Mouse (Mus musculus): ENCODE results near the gene Lgals8. TPM values are rescaled to one million over a fixed set of nuclear protein-coding genes. Genes with fewer than 3 reads are reported as not detected.

The Lgals8 gene
- polyA plus RNA-seq, 1 experiment from 2014 or later, result 15.1 TPM

DNA sequence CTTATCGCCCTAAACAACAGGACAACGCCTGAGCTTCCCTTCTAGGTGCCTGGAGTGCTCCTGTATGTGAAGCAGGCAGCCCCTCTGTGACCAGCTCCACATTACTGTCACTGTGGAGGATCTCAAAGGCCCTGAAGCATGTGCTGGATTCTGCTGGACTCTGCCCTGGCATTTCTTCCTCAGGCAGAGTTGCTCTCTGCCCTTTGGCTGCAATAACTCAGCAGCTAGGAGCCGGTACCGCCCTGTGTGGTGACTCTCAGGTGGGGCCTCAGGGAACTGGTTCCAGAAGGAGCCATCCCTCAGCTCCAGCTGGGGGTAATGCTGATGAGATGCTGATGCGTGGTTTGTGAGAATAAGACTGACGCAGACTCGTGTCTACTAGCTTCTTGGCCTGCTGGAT, 8.0 kb downstream of the Lgals8 start:
- WGBS, result 73% methylated on average over 7 of the region's 7 CpGs
- ATAC-seq, result no peak
- H3K36me3 ChIP-seq, result peaks cover 12% of the 10 kb centered on the region
- no peaks in the 10 kb centered on the region for H3K9me3 ChIP-seq
- H3K4me1 ChIP-seq (replicated peaks), result peaks cover 11% of the 10 kb centered on the region
- no peaks in the 10 kb centered on the region for H3K27me3 ChIP-seq
- no peak overlapping the region for H3K9ac ChIP-seq (replicated peaks)
- H3K4me3 ChIP-seq (replicated peaks), result no peak overlapping the region
- no peak overlapping the region for H3K27ac ChIP-seq
- no peak overlapping the region for H3K4me2 ChIP-seq (replicated peaks)

GRCm38 (mm10) chr13:12454686-12455390, 9.9 kb downstream of the Lgals8 start:
- Histone ChIP-seq H3K36me3 (peaks cover 18% of the 10 kb centered on the region), H3K9ac (replicated peaks) (no peak overlapping the region), H3K4me1 (replicated peaks) (peaks cover 2% of the 10 kb centered on the region), H3K9me3 (no peaks in the 10 kb centered on the region), H3K4me3 (replicated peaks) (no peak overlapping the region), H3K27ac (no peak overlapping the region), H3K27me3 (no peaks in the 10 kb centered on the region), H3K4me2 (replicated peaks) (no peak overlapping the region)
- WGBS, result 82% methylated on average over 7 of the region's 7 CpGs
- ATAC-seq, result no peak

- H3K36me3 ChIP-seq, result peaks cover 23% of the 10 kb centered on the region
- no peak overlapping the region for H3K4me3 ChIP-seq (replicated peaks)
- H3K9me3 ChIP-seq, result no peaks in the 10 kb centered on the region
- no peak for ATAC-seq
- no peaks in the 10 kb centered on the region for H3K4me1 ChIP-seq (replicated peaks)
- no peak overlapping the region for H3K9ac ChIP-seq (replicated peaks)
- 89% methylated on average over 14 of the region's 14 CpGs for WGBS
- H3K27me3 ChIP-seq, result no peaks in the 10 kb centered on the region
- H3K4me2 ChIP-seq (replicated peaks), result no peak overlapping the region
- no peak overlapping the region for H3K27ac ChIP-seq
Observed at GRCm38 (mm10) chr13:12453150-12453549, 11.6 kb downstream of the Lgals8 start.

GRCm38 (mm10) chr13:12442008-12442587, 22.6 kb downstream of the Lgals8 start:
- no peak for ATAC-seq
- no peaks in the 10 kb centered on the region for H3K4me1 ChIP-seq (replicated peaks)
- no peak overlapping the region for H3K4me2 ChIP-seq (replicated peaks)
- H3K27me3 ChIP-seq, result no peaks in the 10 kb centered on the region
- no peaks in the 10 kb centered on the region for H3K9me3 ChIP-seq
- WGBS, result 90% methylated on average over 2 of the region's 2 CpGs
- no peak overlapping the region for H3K4me3 ChIP-seq (replicated peaks)
- peaks cover 58% of the 10 kb centered on the region for H3K36me3 ChIP-seq
- no peak overlapping the region for H3K9ac ChIP-seq (replicated peaks)
- H3K27ac ChIP-seq, result no peak overlapping the region

DNA sequence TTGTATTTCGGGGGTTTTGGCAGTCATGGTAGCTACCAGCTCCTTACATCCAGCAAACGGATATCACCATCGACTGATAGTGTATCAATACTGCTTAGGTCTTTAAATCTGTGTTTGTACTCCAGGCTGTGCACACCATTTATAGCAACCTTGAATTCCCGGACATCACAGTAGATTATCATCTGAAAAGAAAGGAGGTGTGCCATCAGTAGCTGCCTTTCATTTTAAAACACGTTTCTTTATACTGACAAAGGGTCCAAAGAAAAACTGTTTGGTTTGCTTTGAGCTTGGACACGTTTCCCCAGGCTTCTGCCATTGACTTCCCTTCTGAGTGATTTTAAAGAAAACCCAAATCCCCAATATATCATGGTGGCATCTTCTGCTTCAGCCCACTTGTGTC, 23.9 kb downstream of the Lgals8 start:
- Histone ChIP-seq H3K4me1 (replicated peaks) (no peaks in the 10 kb centered on the region), H3K27ac (no peak overlapping the region), H3K4me2 (replicated peaks) (no peak overlapping the region), H3K9ac (replicated peaks) (no peak overlapping the region), H3K27me3 (no peaks in the 10 kb centered on the region), H3K36me3 (peaks cover 60% of the 10 kb centered on the region), H3K9me3 (no peaks in the 10 kb centered on the region), H3K4me3 (replicated peaks) (no peak overlapping the region)
- no peak for ATAC-seq
- 88% methylated on average over 6 of the region's 6 CpGs for WGBS

DNA sequence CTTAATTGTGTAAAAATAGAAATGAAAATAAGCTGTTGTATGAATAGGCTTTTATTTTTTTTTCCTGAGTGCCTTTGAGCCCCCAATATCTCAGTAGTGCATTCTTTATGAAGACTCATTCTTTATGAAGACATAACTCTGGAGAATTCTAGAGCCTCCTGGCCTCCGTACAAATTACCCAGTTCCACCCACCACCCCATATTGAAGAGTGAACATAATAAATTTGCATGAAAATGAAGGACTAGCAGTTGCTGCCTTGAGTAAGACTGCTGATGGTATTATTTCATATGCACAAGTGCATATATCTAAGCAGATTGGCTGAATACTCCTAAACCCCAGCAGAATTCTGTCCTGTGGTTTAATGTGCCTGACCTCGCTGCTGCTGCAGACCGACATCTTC, 25.2 kb downstream of the Lgals8 start:
- no peaks in the 10 kb centered on the region for H3K9me3 ChIP-seq
- peaks cover 72% of the 10 kb centered on the region for H3K36me3 ChIP-seq
- 88% methylated on average over 3 of the region's 3 CpGs for WGBS
- no peak overlapping the region for H3K4me3 ChIP-seq (replicated peaks)
- no peaks in the 10 kb centered on the region for H3K4me1 ChIP-seq (replicated peaks)
- no peak overlapping the region for H3K9ac ChIP-seq (replicated peaks)
- no peak for ATAC-seq
- no peak overlapping the region for H3K27ac ChIP-seq
- H3K27me3 ChIP-seq, result no peaks in the 10 kb centered on the region
- no peak overlapping the region for H3K4me2 ChIP-seq (replicated peaks)

DNA sequence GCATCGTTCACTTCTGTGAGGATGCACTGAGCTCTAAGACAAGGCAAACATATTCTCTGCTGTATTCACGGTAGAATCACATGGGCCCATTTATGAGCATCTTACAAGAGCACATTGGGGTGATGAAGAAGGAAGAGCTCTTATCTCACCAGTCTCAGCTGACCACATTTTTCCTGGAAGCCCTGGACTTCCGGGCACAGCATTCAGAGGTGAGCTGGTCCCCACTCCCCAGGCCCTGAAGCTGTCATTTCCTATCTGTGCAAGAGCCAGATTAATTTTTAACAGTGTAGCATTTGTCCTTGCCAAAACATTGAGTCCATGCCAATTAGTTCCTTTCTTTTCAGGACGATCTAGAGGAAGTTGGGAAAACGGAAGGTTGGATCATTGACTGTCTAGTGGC, 30.9 kb downstream of the Lgals8 start:
- no peak overlapping the region for H3K9ac ChIP-seq (replicated peaks)
- peaks cover 93% of the 10 kb centered on the region for H3K36me3 ChIP-seq
- no peak for ATAC-seq
- no peak overlapping the region for H3K4me2 ChIP-seq (replicated peaks)
- no peak overlapping the region for H3K4me3 ChIP-seq (replicated peaks)
- H3K9me3 ChIP-seq, result no peaks in the 10 kb centered on the region
- H3K27me3 ChIP-seq, result no peaks in the 10 kb centered on the region
- no peaks in the 10 kb centered on the region for H3K4me1 ChIP-seq (replicated peaks)
- no peak overlapping the region for H3K27ac ChIP-seq
- 93% methylated on average over 5 of the region's 5 CpGs for WGBS

DNA sequence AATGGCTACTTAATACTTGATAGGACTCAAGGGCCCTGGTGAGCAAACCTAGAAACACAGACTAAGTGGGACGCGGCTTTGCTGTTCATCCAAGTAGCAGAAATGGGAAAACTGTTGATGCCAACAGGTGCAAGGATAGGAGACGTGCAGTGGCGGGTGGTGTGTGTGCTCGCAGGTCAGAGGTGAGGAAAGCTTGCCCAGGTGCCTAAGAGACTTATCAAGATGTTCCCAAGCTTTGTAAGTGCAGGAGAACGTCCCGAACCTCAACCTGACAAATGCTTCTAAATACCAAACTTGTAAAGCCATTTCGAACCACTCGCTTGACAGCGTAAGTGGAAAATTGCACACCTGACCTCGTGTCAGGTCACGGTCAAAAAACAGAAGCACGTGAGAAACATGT, 36.2 kb downstream of the Lgals8 start:
- Histone ChIP-seq H3K4me1 (replicated peaks) (no peaks in the 10 kb centered on the region), H3K27ac (no peak overlapping the region), H3K9ac (replicated peaks) (no peak overlapping the region), H3K4me3 (replicated peaks) (no peak overlapping the region), H3K9me3 (no peaks in the 10 kb centered on the region), H3K36me3 (peaks cover 95% of the 10 kb centered on the region), H3K4me2 (replicated peaks) (no peak overlapping the region), H3K27me3 (no peaks in the 10 kb centered on the region)
- no peak for ATAC-seq
- 96% methylated on average over 13 of the region's 13 CpGs for WGBS

GRCm38 (mm10) chr13:12420596-12420995, 44.1 kb downstream of the Lgals8 start:
- Histone ChIP-seq H3K27ac (no peak overlapping the region), H3K4me1 (replicated peaks) (no peaks in the 10 kb centered on the region), H3K4me3 (replicated peaks) (no peak overlapping the region), H3K9ac (replicated peaks) (no peak overlapping the region), H3K4me2 (replicated peaks) (no peak overlapping the region), H3K36me3 (peaks cover 92% of the 10 kb centered on the region), H3K27me3 (no peaks in the 10 kb centered on the region), H3K9me3 (no peaks in the 10 kb centered on the region)
- no peak for ATAC-seq
- WGBS, result 95% methylated on average over 9 of the region's 9 CpGs

DNA sequence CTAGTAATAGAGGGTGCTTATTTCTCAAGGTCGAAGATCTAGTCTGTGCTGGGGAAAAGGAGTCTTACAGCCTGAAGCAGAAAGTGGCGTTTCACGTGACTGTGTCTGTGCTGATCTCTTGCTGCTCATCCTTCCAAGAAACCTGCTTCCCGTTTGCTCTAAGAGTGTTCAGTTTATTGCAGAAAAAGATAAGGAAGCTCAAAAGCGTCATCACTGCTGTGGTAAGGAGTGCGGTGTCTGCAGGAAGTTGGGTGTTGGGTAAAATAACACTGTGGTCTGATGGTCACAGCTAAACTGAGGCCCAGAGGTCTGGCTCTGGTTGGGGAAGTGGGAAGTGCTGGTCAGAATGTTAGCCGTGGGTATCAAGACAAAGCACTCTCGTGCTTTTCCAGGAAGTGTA, 52.7 kb downstream of the Lgals8 start:
- no peak overlapping the region for H3K4me2 ChIP-seq (replicated peaks)
- H3K27me3 ChIP-seq, result no peaks in the 10 kb centered on the region
- 93% methylated on average over 8 of the region's 8 CpGs for WGBS
- peaks cover 83% of the 10 kb centered on the region for H3K36me3 ChIP-seq
- no peak overlapping the region for H3K9ac ChIP-seq (replicated peaks)
- ATAC-seq, result no peak
- H3K4me3 ChIP-seq (replicated peaks), result no peak overlapping the region
- H3K9me3 ChIP-seq, result no peaks in the 10 kb centered on the region
- H3K4me1 ChIP-seq (replicated peaks), result no peaks in the 10 kb centered on the region
- no peak overlapping the region for H3K27ac ChIP-seq

DNA sequence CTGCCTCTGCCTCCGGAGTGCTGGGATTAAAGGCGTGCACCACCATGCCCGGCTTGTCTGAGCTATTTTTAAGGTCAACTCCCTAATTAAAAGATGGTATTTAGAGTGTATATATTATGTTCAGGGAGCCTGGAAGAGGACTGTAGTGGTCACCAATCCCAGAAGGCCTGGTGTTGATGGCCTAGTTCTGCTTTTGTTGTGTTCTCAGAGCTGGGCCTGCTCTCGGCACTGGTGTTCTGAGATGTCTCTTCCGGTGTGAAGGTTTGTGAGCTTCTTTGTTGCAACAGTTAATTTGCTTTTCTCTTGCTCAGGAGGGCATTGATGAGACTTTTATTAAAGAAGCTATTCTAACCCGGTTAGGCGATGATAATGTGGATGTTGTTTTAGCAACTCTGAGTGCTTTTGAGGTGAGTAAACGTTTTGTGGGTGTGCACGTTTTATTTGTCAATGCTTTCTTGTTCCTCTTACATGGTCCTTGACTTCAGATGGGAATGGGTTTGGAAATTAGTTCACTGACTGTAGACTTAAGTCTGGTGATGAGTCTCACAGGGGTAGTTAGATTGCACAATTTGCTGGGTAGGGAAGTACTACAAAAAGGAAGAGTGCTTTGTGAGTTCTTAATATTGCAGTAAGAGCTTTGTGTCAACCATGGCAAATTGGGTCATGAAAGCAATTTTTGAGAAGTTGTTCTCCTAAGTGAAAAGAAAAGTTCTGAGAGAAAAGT, 56.2 kb downstream of the Lgals8 start:
- Histone ChIP-seq H3K4me1 (replicated peaks) (no peaks in the 10 kb centered on the region), H3K27ac (no peak overlapping the region), H3K9me3 (no peaks in the 10 kb centered on the region), H3K36me3 (peaks cover 71% of the 10 kb centered on the region), H3K27me3 (no peaks in the 10 kb centered on the region), H3K9ac (replicated peaks) (no peak overlapping the region), H3K4me3 (replicated peaks) (no peak overlapping the region), H3K4me2 (replicated peaks) (no peak overlapping the region)
- no peak for ATAC-seq
- WGBS, result 87% methylated on average over 9 of the region's 9 CpGs

GRCm38 (mm10) chr13:12395571-12395970, 69.2 kb downstream of the Lgals8 start:
- peaks cover 24% of the 10 kb centered on the region for H3K36me3 ChIP-seq
- H3K4me1 ChIP-seq (replicated peaks), result peaks cover 10% of the 10 kb centered on the region
- H3K4me2 ChIP-seq (replicated peaks), result peak overlapping the region; percentile 98
- peak overlapping the region; percentile 93 for H3K4me3 ChIP-seq (replicated peaks)
- H3K9me3 ChIP-seq, result no peaks in the 10 kb centered on the region
- no peak overlapping the region for H3K27ac ChIP-seq
- H3K27me3 ChIP-seq, result peaks cover 14% of the 10 kb centered on the region
- peak overlapping the region; percentile 74 for H3K9ac ChIP-seq (replicated peaks)
- ATAC-seq, result peak; percentile 32; the same call in 1 of the 2 replicates
- under 1% methylated on average over 23 of the region's 23 CpGs for WGBS
